Mouse (Mus musculus) liver, postnatal 0 days (tissue): ENCODE measurements around the gene Cnr1.

ENCODE experiments used
- CTCF ChIP-seq: sonication (generic); IDR thresholded peaks from 2 replicates; pipeline ENCODE4 v1.5.1; 2016; ENCODE audit warnings: antibody characterized with exemption, low read depth
- EP300 ChIP-seq: IDR thresholded peaks from 2 replicates; pipeline ENCODE4 v1.6.1; 2016; ENCODE audit warnings: antibody characterized with exemption, low read depth, mild to moderate bottlenecking

DNA sequence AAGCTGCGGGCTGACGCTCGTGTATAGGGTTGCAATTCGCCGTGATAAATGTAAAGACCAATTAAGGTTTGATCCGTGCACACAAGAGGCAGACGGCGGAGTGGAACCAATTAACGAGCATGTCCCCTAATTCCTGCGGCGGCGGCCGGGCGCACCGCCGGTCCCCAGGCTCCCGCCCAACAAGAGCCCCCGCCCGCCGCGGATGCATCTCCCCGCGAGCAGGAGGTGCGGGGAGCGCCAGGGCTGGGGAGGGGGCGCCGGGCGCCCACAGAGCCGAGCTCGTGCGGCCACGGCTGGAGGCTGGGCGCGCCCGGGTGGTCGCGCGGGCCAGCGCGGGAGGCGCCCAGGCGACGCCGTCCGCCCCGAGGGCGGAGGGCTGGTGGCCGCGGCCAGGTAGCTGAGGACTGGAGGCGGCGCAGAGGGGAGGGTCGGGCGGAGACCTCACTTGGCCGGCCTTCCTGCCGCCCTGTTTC is 596 bp upstream of the Cnr1 start:
- TF ChIP-seq CTCF, result no peak
- no peak for TF ChIP-seq EP300
